Mouse (Mus musculus) CH12.LX (cell line): ENCODE results near the gene Vps35. TPM values are rescaled to one million over a fixed set of nuclear protein-coding genes. Genes with fewer than 3 reads are reported as not detected.

ENCODE experiments used
- DNase-seq: peaks from one replicate; pipeline ENCODE4 v3.0.0-alpha.2; 2013; ENCODE audit errors: extremely low read depth
- H3K27ac ChIP-seq: 2 replicates; pipeline ENCODE4 v1.5.1; 2012; ENCODE audit warnings: low read depth, mild to moderate bottlenecking, control low read depth, moderate library complexity; ENCODE audit not compliant: insufficient read depth
- H3K27me3 ChIP-seq: replicated peaks from 2 replicates; pipeline ENCODE3; 2012; ENCODE audit warnings: inconsistent platforms
- H3K36me3 ChIP-seq, 2 experiments: replicated peaks in 1 of 2; 2 replicates each; pipeline versions ENCODE3 to v1.6.1; 2012; ENCODE audit warnings: inconsistent platforms in 1 of 2, low read length in 1 of 2, mild to moderate bottlenecking in 1 of 2, mixed read lengths in 1 of 2, moderate library complexity in 1 of 2; ENCODE audit not compliant: control insufficient read depth in 1 of 2, insufficient read depth in 1 of 2
- H3K4me1 ChIP-seq, 2 experiments: 2 replicates each; pipeline ENCODE4 v1.6.1; 2012; ENCODE audit warnings: inconsistent platforms in 1 of 2, moderate library complexity in 1 of 2; ENCODE audit not compliant: insufficient read depth in 2 of 2, control insufficient read depth in 1 of 2
- H3K4me2 ChIP-seq: 2 replicates; pipeline ENCODE4 v1.6.1; 2012; ENCODE audit warnings: low read depth, mild to moderate bottlenecking, control low read depth; ENCODE audit not compliant: poor library complexity, insufficient read depth, severe bottlenecking
- H3K4me3 ChIP-seq, 3 experiments: fragments of 150-350 bp in 1 of 3; sonication (generic) in 1 of 3; replicated peaks in 1 of 3; 2 replicates each; pipeline versions ENCODE3 to v1.5.1; 2011 to 2012; ENCODE audit warnings: low read depth in 2 of 3, low read length in 2 of 3, mild to moderate bottlenecking in 2 of 3, moderate library complexity in 2 of 3, control low read depth in 1 of 3, improper control_type of control experiment in 1 of 3, inconsistent platforms in 1 of 3, mixed read lengths in 1 of 3; ENCODE audit not compliant: poor library complexity in 1 of 3
- H3K79me2 ChIP-seq: replicated peaks from 2 replicates; pipeline ENCODE4 v1.6.1; 2012; ENCODE audit warnings: mild to moderate bottlenecking, moderate library complexity; ENCODE audit not compliant: control insufficient read depth, poor library complexity, insufficient read depth, severe bottlenecking; ENCODE audit errors: extremely low read depth
- H3K9ac ChIP-seq: 2 replicates; pipeline ENCODE4 v1.6.1; 2012; ENCODE audit warnings: low read depth, mild to moderate bottlenecking, control low read depth, moderate library complexity; ENCODE audit not compliant: insufficient read depth
- H3K9me3 ChIP-seq: replicated peaks from 2 replicates; pipeline ENCODE3; 2012; ENCODE audit warnings: low read length, inconsistent platforms, mixed read lengths
- CHD1 ChIP-seq: IDR thresholded peaks from 2 replicates; pipeline ENCODE4 v1.6.1; 2012; ENCODE audit warnings: low read depth, low read length, improper control_type of control experiment, inconsistent platforms
- CHD2 ChIP-seq: IDR thresholded peaks from 2 replicates; pipeline ENCODE4 v1.6.1; 2011; ENCODE audit warnings: low read length, improper control_type of control experiment
- CTCF ChIP-seq, 2 experiments: IDR thresholded peaks in 1 of 2; conservative IDR thresholded peaks in 1 of 2; 2 replicates each; pipeline ENCODE4 v1.5.1; 2011 to 2012; ENCODE audit warnings: low read depth in 2 of 2, low read length in 2 of 2, improper control_type of control experiment in 1 of 2, inconsistent platforms in 1 of 2, mild to moderate bottlenecking in 1 of 2, moderate library complexity in 1 of 2
- ELF1 ChIP-seq: IDR thresholded peaks from 2 replicates; pipeline ENCODE4 v1.6.1; 2014; ENCODE audit warnings: low read depth, mild to moderate bottlenecking, inconsistent platforms, low read length, improper control_type of control experiment
- GABPA ChIP-seq: IDR thresholded peaks from 2 replicates; pipeline ENCODE4 v1.6.1; 2012; ENCODE audit warnings: low read depth, low read length, improper control_type of control experiment, inconsistent platforms; ENCODE audit not compliant: insufficient replicate concordance
- HCFC1 ChIP-seq: IDR thresholded peaks from 2 replicates; pipeline ENCODE4 v1.6.1; 2012; ENCODE audit warnings: low read depth, mild to moderate bottlenecking, inconsistent platforms, low read length, improper control_type of control experiment
- JUN ChIP-seq: IDR thresholded peaks from 2 replicates; pipeline ENCODE4 v1.6.1; 2011; ENCODE audit warnings: low read depth, mild to moderate bottlenecking, low read length, improper control_type of control experiment, moderate library complexity; ENCODE audit not compliant: insufficient read depth
- JUND ChIP-seq: conservative IDR thresholded peaks from 2 replicates; pipeline ENCODE4 v1.6.1; 2011; ENCODE audit warnings: low read depth, low read length, improper control_type of control experiment
- KAT2A ChIP-seq: IDR thresholded peaks from 2 replicates; pipeline ENCODE4 v1.6.1; 2012; ENCODE audit warnings: low read length, improper control_type of control experiment, inconsistent platforms; ENCODE audit not compliant: insufficient replicate concordance
- MAX ChIP-seq: IDR thresholded peaks from 2 replicates; pipeline ENCODE4 v1.6.1; 2011; ENCODE audit warnings: low read length, improper control_type of control experiment
- MAZ ChIP-seq: IDR thresholded peaks from 2 replicates; pipeline ENCODE4 v1.6.1; 2012; ENCODE audit warnings: low read depth, mild to moderate bottlenecking, inconsistent platforms, low read length, improper control_type of control experiment, moderate library complexity
- MEF2A ChIP-seq: IDR thresholded peaks from 2 replicates; pipeline ENCODE4 v1.6.1; 2014; ENCODE audit warnings: low read depth, mild to moderate bottlenecking, inconsistent platforms, low read length, improper control_type of control experiment, borderline replicate concordance
- MYC ChIP-seq: IDR thresholded peaks from 2 replicates; pipeline ENCODE4 v1.6.1; 2011; ENCODE audit warnings: low read depth, mild to moderate bottlenecking, improper control_type of control experiment, low read length
- NELFE ChIP-seq: IDR thresholded peaks from 2 replicates; pipeline ENCODE4 v1.6.1; 2011; ENCODE audit warnings: low read depth, low read length, improper control_type of control experiment
- POLR2A ChIP-seq: IDR thresholded peaks from 2 replicates; pipeline ENCODE4 v1.6.1; 2011; ENCODE audit warnings: low read depth, mild to moderate bottlenecking, improper control_type of control experiment, low read length
- SIN3A ChIP-seq: IDR thresholded peaks from 2 replicates; pipeline ENCODE4 v1.6.1; 2012; ENCODE audit warnings: low read length, improper control_type of control experiment, inconsistent platforms
- TCF12 ChIP-seq: IDR thresholded peaks from 2 replicates; pipeline ENCODE4 v1.6.1; 2014; ENCODE audit warnings: low read depth, mild to moderate bottlenecking, inconsistent platforms, low read length, improper control_type of control experiment
- ZC3H11A ChIP-seq: IDR thresholded peaks from 2 replicates; pipeline ENCODE4 v1.6.1; 2012; ENCODE audit warnings: low read depth, mild to moderate bottlenecking, inconsistent platforms, low read length, improper control_type of control experiment
- ZKSCAN1 ChIP-seq: IDR thresholded peaks from 2 replicates; pipeline ENCODE4 v1.6.1; 2012; ENCODE audit warnings: low read depth, inconsistent platforms, low read length, improper control_type of control experiment, borderline replicate concordance
- dilution Hi-C: fragments of 300-500 bp; cut with MboI; formaldehyde crosslinking; loops from 2 replicates; pipeline ENCODE4 v1.14.3; 2020; ENCODE audit warnings: low sequenced_read_pairs; ENCODE audit not compliant: extremely low pct_unique_long_range_greater_than_20kb, extremely low pct_ligation_motif_present
- in situ Hi-C: fragments of 300-500 bp; cut with MboI; formaldehyde crosslinking; loops from 3 replicates; pipeline ENCODE4 v1.14.3; 2019; ENCODE audit warnings: low sequenced_read_pairs, low pct_ligation_motif_present, low pct_unique_long_range_greater_than_20kb, mixed read lengths
- polyA plus RNA-seq: library from polyadenylated mRNA; unstranded; fragments of >175 nt; gene quantifications from 2 replicates; pipeline ENCODE4 v1.2.1, GENCODE M21; 2012; ENCODE audit warnings: low read depth; ENCODE audit not compliant: insufficient read length
- total RNA-seq, 2 experiments: library from RNA; depleted of rRNA; stranded (reverse); fragments of 300-350 nt in 1 of 2; fragments of >200 nt in 1 of 2; gene quantifications; 2 replicates each; pipeline ENCODE4 v1.2.3; 2012 to 2014

Vps35 gene
- total and polyA plus RNA-seq, 3 experiments = 79.8 to 163 (median 99.2) TPM

DNA sequence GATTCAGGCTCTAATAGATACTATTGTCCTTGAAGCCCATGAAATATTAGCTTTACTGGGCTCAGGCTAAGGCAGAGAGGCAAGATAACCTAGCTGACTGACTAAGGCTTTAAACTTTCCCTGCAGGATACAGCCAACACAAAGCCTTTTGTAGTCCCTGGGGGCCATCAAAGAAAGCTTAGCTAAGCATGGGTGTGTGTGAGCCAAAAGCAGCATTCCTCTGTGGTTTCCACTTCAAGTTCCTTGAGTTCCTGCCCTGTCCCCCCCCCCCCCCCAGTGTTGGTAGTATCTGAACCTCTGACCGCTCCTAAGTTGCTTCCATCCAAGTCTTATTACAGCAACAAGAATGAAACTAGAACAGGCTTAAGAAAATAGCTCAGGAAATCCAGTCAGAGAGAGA is 29.9 kb upstream of the Vps35 start:
- no peaks in the 10 kb centered on the region for H3K36me3 ChIP-seq
- H3K27ac ChIP-seq = no peak overlapping the region
- no peaks in the 10 kb centered on the region for H3K4me1 ChIP-seq
- H3K9me3 ChIP-seq = no peaks in the 10 kb centered on the region
- TF ChIP-seq CHD2 (no peak), POLR2A (no peak), CTCF (conservative IDR thresholded peaks at IDR 0.05 in 1 of 2, IDR thresholded peaks at IDR 0.05 in 1 of 2; ENCODE audit: low read depth in 2 of 2, low read length in 2 of 2) (no peak), ELF1 (no peak), TCF12 (no peak), HCFC1 (no peak), ZC3H11A (no peak), JUND (no peak), MAX (no peak), NELFE (no peak), GABPA (no peak), JUN (no peak)
- no peak for DNase-seq
- in situ Hi-C loops (no loop called here), dilution Hi-C loops (no loop called here)
- no peak overlapping the region for H3K4me2 ChIP-seq
- no peaks in the 10 kb centered on the region for H3K79me2 ChIP-seq
- H3K9ac ChIP-seq = no peak overlapping the region
- peaks cover 2% of the 10 kb centered on the region for H3K27me3 ChIP-seq
- no peak overlapping the region for H3K4me3 ChIP-seq

GRCm38 (mm10) chr8:85327036-85327435 is 27.4 kb upstream of the Vps35 start:
- Histone ChIP-seq H3K4me3 (no peak overlapping the region), H3K9ac (no peak overlapping the region), H3K27me3 (peaks cover 2% of the 10 kb centered on the region), H3K4me2 (no peak overlapping the region), H3K4me1 (no peaks in the 10 kb centered on the region), H3K79me2 (no peaks in the 10 kb centered on the region), H3K27ac (no peak overlapping the region), H3K9me3 (no peaks in the 10 kb centered on the region), H3K36me3 (no peaks in the 10 kb centered on the region)
- no peak for DNase-seq
- dilution Hi-C loops (no loop called here), in situ Hi-C loops (no loop called here)
- no peak for TF ChIP-seq KAT2A
- TF ChIP-seq ZKSCAN1 = no peak
- no peak for TF ChIP-seq CHD1
- no peak for TF ChIP-seq POLR2A
- no peak for TF ChIP-seq MAZ
- no peak for TF ChIP-seq MYC
- no peak for TF ChIP-seq MAX
- no peak for TF ChIP-seq SIN3A
- no peak for TF ChIP-seq NELFE
- no peak for TF ChIP-seq MEF2A
